Mouse (Mus musculus) ovary, adult 18-20 months (tissue): ENCODE results near the gene Olfr1494.

ENCODE experiments used
- DNase-seq: peaks from one replicate; pipeline ENCODE4 v3.0.0; 2022; ENCODE audit warnings: low spot score, mixed read lengths

Olfr1494 gene

DNA sequence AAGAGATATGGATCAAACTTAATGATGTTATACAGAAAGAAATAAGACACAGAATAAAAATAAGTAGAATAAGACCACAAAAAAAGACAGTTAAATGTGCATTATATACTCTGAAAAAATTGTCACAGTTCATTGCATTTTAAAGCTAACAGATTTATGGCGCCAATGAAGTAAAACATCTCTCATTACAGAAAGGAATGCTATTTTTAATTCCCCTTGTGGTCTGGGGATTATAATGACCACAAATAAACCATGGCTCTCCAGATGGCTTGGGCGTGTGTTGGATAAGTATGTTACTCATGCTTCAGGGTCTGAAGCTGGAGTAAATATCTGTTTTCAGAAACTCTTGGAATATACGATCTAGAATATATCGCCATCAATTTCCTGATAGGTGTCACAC is at the start of gene Olfr1494:
TSS of gene Olfr1494 (plus strand) at position 301 of the 400 bp plus-strand sequence.
- no peak for DNase-seq

DNA sequence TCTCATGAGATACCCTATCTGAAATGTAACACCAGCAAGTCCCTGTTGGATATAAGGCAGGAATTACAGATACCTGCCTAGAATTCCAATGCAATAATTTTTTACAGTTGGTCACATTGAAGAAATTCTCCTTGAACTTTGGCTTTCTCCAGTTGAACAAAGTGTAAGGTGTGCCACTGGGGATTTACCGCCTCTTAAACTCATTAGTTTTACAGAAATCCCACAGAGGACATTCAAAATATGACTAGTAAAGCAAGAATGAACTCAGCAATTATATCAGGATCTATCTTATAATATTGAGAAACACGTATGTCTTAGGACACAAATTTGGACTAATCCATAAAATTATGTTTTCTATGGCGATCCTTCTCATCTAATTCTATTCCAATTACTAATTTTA is 42.6 kb upstream of the Olfr1494 start, which contains the start of gene Olfr1491:
TSS of gene Olfr1491 (plus strand) at position 301 of the 400 bp plus-strand sequence.
- DNase-seq, result no peak

DNA sequence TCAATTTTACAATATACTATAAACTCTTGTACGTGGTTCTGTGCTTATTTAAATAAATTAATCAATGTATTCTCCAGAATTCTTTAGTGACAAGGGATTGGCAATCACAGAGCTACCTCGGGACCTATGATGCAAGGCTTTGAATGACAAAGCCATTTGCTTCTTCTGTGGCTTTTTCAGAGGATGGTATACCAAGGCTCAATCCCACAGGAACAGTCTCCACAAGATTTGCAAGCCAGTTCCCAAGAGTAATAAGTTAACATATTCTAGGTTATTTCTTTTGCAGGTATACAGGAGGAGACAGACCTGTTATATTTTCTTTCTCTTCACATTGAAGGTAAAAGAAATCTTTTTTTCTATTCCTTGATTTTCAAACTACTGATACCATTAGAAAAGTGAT is 16.6 kb upstream of the Olfr1494 start, which contains the start of gene Olfr1493-ps1:
TSS of gene Olfr1493-ps1 (plus strand) at position 301 of the 400 bp plus-strand sequence.
- DNase-seq, result no peak

DNA sequence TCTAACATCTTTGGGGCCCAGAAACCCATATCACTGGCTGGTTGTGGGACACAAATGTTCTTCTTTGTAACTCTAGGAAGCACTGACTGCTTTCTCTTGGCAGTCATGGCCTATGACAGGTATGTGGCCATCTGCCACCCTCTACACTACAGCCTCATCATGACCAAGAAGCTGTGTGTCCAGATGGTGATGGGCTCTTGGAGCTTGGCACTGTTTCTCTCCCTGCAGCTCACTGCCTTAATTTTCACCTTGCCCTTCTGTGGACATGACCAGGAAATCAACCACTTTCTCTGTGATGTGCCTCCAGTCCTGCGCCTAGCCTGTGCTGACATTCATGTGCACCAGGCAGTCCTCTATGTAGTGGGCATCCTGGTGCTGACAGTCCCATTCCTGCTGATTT is 9.8 kb downstream of the Olfr1494 start:
- DNase-seq, result no peak

DNA sequence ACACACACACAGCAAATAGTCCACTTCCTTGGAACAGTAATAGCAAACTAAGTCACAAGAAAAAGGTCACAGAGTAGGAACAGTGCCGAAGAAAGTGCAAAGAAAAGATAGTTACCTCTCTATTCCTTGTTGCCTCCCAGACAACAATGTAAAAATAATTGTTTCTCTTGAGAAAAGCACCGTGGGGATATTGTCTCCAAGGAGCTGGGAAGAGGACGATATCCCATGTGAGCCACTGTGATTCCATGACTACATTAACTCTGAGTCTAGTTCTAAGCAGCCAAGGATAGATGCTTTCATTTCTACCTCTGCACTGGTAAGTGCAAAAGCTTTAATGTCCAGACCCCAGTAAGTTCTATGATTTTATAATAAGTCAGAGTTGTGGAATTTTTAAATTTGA is 24.8 kb downstream of the Olfr1494 start, which contains the start of gene Olfr1495:
TSS of gene Olfr1495 (plus strand) at position 301 of the 400 bp plus-strand sequence.
- no peak for DNase-seq

DNA sequence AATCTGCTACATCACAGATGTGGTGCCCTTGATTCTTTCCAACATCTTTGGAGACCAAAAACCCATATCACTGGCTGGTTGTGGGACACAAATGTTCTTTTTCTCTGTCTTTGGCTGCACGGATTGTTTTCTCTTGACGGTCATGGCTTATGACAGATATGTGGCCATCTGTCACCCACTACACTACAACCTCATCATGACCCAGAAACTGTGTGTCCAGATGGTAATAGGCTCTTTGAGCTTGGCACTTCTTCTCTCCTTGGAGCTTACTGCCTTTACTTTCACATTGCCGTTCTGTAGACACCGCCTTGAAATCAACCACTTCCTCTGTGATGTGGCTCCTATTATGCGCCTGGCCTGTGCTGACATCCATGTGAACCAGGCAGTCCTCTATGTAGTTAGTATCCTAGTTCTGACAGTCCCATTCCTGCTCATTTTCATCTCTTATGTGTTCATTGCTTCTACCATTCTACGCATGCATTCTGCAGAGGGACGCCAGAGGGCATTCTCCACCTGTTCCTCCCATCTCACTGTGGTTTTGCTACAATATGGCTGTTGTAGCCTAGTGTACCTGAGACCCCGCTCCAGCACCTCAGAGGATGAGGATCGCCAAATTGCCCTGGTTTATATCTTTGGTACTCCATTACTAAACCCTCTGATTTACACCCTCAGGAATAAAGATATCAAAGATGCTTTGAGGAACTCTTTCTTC is 29.2 kb downstream of the Olfr1494 start:
- DNase-seq, result no peak

DNA sequence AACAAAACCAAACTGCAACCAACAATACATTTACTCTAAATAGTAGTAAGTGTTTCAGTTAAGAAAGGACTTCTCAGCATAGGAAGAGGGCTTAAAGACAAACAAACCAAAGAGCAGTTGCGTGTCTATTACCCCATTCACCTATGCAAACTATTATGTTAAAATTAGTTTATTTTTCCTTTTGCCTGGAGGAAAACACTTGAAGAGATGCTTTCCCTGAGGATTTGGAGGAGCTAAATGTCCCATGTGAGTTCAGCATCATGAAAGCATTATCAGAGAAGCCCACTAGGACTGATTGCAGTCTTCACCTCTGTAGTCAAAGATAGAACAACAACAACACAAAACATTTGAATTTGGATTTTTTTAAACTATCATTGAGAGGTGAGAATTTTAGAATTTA is 38.0 kb downstream of the Olfr1494 start, which contains the start of gene Olfr1496:
TSS of gene Olfr1496 (plus strand) at position 301 of the 400 bp plus-strand sequence.
- no peak for DNase-seq

DNA sequence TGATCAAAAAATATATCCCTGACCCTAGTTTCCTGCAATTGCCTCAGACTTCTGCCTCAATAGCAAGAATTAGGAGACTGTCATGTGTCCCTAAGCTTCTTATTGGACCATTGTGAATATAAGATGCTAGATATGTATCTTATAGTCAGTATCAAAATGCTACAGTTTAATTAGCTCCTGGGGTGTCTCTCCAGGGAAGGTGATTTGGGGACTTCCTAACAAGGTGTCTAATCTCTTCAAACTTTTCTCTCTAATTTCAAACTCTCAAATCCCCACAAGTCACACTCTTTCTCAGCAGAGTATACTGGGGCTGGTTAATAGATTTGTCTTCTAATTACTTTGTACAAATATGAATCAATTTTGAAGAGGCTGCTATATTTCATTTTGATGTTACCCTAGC is 58.6 kb downstream of the Olfr1494 start, which contains the start of gene Olfr1497:
TSS of gene Olfr1497 (minus strand) at position 101 of the 400 bp plus-strand sequence.
- DNase-seq, result no peak
